Mouse (Mus musculus): Measurements from ENCODE around the gene AC161166.1.

DNA sequence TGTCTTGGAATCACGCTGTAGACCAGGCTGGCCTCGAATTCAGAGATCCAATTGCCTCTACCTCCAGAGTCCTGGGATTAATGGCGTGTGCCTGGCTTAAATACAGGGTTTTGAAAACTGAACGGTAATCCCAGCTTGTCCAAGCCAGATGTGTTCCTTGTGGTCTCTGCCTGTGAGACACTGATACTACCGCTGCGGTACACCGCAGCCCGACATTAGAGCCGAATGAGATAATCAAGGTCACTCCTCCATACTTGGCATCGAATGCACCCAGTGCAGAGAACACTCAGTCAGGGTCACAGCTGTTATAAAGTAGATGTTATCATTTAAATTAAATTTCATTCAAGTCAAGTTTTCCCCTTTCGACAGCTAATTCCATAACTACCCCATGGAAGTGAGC is 16.6 kb upstream of the AC161166.1 start:
- no peak for TF ChIP-seq CTCF (IDR thresholded peaks at IDR 0.05)
- no peak for TF ChIP-seq EP300 (IDR thresholded peaks at IDR 0.05)

Data from lung, postnatal 0 days (tissue).